Mouse (Mus musculus) limb, embryonic 13.5 days (tissue): Measurements from ENCODE around the gene Tmem184b. TPM values are rescaled to one million over a fixed set of nuclear protein-coding genes. Genes with fewer than 3 reads are reported as not detected.

ENCODE experiments used
- ATAC-seq: fragments of 200-750 bp; cut with Nextera tagmentation; 2 replicates; pipeline ENCODE4 v1.8.0; 2017; ENCODE audit warnings: low read depth, moderate number of reproducible peaks, moderate TSS enrichment; ENCODE audit not compliant: low FRiP score
- H3K27ac ChIP-seq: fragments of 300-500 bp; sonication (generic); 2 replicates; pipeline ENCODE4 v1.5.1; 2015; ENCODE audit warnings: inconsistent platforms, mild to moderate bottlenecking, moderate library complexity
- H3K27me3 ChIP-seq: fragments of 300-500 bp; sonication (generic); 2 replicates; pipeline ENCODE4 v1.6.1; 2015; ENCODE audit warnings: mild to moderate bottlenecking, inconsistent platforms
- H3K36me3 ChIP-seq: fragments of 300-500 bp; sonication (generic); 2 replicates; pipeline ENCODE4 v1.6.1; 2015; ENCODE audit warnings: inconsistent platforms, mild to moderate bottlenecking, moderate library complexity
- H3K4me1 ChIP-seq: fragments of 300-500 bp; sonication (generic); 2 replicates; pipeline ENCODE4 v1.6.1; 2015; ENCODE audit warnings: inconsistent platforms
- H3K4me2 ChIP-seq: fragments of 300-500 bp; sonication (generic); replicated peaks from 2 replicates; pipeline ENCODE4 v1.6.1; 2015; ENCODE audit warnings: inconsistent platforms, mild to moderate bottlenecking, moderate library complexity
- H3K4me3 ChIP-seq: fragments of 300-500 bp; sonication (generic); 2 replicates; pipeline ENCODE4 v1.5.1; 2015; ENCODE audit warnings: moderate library complexity, mild to moderate bottlenecking, inconsistent platforms
- H3K9ac ChIP-seq: fragments of 300-500 bp; sonication (generic); 2 replicates; pipeline ENCODE4 v1.6.1; 2015; ENCODE audit warnings: mild to moderate bottlenecking, inconsistent platforms
- H3K9me3 ChIP-seq: fragments of 300-500 bp; sonication (generic); 2 replicates; pipeline ENCODE4 v1.6.1; 2016; ENCODE audit warnings: inconsistent platforms
- WGBS: fragments of 180-500 bp; shearing (Covaris S2); methylation state at CpG from one replicate; pipeline ENCODE4 v1.1.7; 2015; 5-methylcytosine and 5-hydroxymethylcytosine counted together
- polyA plus RNA-seq: library from polyadenylated mRNA; unstranded; fragments of >200 nt; fragmentation: Nextera tagmentation; extraction: Ambion mirVana; gene quantifications from 2 replicates; pipeline ENCODE4 v1.2.1, GENCODE M21; 2015

Tmem184b gene
- polyA plus RNA-seq, 1 experiment from 2014 or later: 77.6 TPM

DNA sequence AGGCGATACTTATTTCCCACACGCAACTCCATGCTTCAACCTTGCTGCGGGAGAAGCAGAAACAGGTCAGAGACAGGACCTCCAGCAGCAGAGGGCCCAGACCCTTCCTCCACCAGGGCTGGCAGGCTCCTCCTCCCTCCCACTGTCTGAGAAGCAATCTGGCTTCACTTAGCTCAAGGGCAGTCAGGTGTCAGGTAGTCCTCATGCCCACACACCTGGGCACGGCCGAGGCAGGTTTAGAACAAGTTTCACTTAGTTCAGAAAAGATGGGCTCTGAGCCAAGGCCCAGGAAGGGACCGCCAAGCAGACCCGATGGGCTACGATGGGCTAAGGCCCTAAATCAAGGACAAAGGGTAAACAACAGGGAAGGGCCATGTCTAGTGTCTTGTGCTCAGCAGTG lies 35.4 kb upstream of the Tmem184b start:
- Histone ChIP-seq H3K4me2 (peak overlapping the region; percentile 90), H3K4me1 (peaks cover 62% of the 10 kb centered on the region)

DNA sequence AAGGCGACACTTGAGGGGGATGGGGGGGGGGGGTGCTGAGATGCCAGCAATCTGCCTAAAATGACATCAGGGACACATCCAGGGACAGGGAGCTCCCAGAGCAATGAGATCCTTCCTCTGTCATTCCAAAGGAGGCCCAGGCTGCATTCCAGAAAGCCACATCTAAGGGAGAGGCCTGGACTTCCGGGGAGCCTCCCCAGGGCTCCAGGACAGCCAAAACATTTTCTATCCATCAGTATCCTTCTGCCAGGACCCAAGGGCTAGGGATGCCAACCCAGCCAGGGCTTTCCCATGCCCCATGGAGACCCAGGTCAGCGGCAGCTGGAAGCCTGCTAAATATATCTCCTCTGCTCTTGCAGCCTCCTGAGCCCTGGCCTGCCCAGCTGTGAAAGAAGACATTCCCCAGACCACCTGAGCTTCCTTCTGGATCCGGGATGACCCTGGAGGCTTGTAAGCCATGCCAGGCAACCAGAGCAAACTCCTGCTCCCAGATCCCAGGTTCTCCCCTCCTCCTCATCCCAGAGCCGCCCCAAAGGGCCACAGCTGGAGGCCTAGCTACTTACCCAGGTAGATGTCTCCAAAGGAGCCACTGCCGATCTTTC lies 34.9 kb upstream of the Tmem184b start:
- 0 out of 2 replicates have a peak overlapping the region, but pooled peaks have one; percentile 1 for H3K4me3 ChIP-seq

More for the DNA sequence above, 35.4 kb upstream of the Tmem184b start:
- Histone ChIP-seq H3K9ac (peak overlapping the region; percentile 98), H3K27ac (peak overlapping the region; percentile 33; the same call in 1 of the 2 replicates), H3K27me3 (no peaks in the 10 kb centered on the region), H3K36me3 (peaks cover 52% of the 10 kb centered on the region), H3K9me3 (peaks cover 3% of the 10 kb centered on the region; the same call in 1 of the 2 replicates), H3K4me3 (0 out of 2 replicates have a peak overlapping the region, but pooled peaks have one; percentile 10)
- ATAC-seq: no peak
- WGBS: 65% methylated on average over 8 of the region's 8 CpGs

DNA sequence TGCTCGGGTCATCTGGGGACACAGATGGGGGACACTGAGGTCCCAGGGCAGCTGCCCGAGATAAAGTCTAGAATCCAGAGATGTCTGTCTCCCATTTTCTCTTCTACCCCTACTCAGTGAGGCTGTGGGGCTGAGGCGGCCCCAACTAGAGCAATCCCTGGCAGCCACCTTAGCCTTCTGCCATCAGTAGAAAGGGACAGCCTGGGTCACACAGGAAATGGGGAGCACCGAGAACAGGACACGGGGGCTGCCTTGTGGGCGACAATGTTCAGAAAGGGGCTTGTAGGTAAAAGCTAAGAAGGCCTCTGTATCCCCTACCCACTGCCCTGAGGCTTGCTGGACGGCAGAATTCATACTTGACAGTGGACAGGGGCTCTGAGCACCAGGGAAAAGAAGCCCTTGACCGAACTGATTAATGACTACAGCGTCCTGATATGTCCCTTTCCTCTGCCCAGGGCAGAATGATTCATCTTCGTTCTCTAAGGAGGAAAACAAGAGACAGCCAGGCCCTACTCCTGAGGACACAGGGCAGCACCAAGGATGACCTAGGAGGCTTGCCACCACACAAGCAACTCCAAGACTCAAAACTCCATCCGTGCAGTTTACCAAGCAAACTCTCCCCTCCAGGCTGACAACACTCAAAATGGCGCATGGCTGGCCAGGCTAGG lies 34.3 kb upstream of the Tmem184b start:
- Histone ChIP-seq H3K4me1 (peaks cover 58% of the 10 kb centered on the region), H3K4me2 (no peak overlapping the region), H3K4me3 (no peak overlapping the region), H3K9ac (no peak overlapping the region), H3K27me3 (no peaks in the 10 kb centered on the region), H3K36me3 (peaks cover 62% of the 10 kb centered on the region), H3K9me3 (peaks cover 6% of the 10 kb centered on the region; the same call in 1 of the 2 replicates), H3K27ac (no peak overlapping the region)
- no peak for ATAC-seq
- WGBS: 89% methylated on average over 12 of the region's 12 CpGs

More for the DNA sequence above, 34.9 kb upstream of the Tmem184b start:
- H3K9me3 ChIP-seq: peaks cover 6% of the 10 kb centered on the region; the same call in 1 of the 2 replicates
- H3K36me3 ChIP-seq: peaks cover 56% of the 10 kb centered on the region
- ATAC-seq: no peak
- no peaks in the 10 kb centered on the region for H3K27me3 ChIP-seq
- H3K4me1 ChIP-seq: peaks cover 62% of the 10 kb centered on the region
- H3K4me2 ChIP-seq: peak overlapping the region; percentile 90; the same call in 1 of the 2 replicates
- WGBS: 77% methylated on average over 6 of the region's 6 CpGs
- peak overlapping the region; percentile 98; the same call in 1 of the 2 replicates for H3K9ac ChIP-seq
- peak overlapping the region; percentile 33; the same call in 1 of the 2 replicates for H3K27ac ChIP-seq

DNA sequence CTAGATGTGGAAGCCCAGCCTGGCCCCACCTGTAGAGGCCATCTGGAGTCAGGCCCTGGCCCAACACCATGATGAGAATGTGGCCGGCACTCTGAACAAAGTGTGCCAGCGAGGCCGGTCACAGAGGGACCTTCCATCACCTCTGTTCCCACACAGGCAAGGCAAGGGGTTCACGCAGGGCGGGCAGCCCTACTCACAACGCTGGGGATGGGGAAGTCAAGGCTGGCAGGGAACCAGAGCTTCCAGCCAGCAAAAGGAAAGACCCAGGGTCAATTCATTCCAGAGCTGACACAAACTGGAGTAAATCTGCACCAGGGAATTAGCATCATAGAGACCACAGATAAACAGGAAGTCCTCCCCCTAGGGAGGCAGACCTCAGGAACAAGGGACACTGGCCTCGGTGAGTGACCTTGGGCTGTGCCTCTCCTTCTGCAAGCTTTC lies 33.1 kb upstream of the Tmem184b start:
- Histone ChIP-seq H3K9ac (no peak overlapping the region; the same call in 1 of the 2 replicates), H3K27me3 (no peaks in the 10 kb centered on the region), H3K9me3 (peaks cover 6% of the 10 kb centered on the region; the same call in 1 of the 2 replicates), H3K36me3 (peaks cover 74% of the 10 kb centered on the region), H3K27ac (no peak overlapping the region), H3K4me2 (no peak overlapping the region), H3K4me1 (peaks cover 52% of the 10 kb centered on the region), H3K4me3 (no peak overlapping the region)
- no peak for ATAC-seq
- WGBS: 69% methylated on average over 7 of the region's 7 CpGs

DNA sequence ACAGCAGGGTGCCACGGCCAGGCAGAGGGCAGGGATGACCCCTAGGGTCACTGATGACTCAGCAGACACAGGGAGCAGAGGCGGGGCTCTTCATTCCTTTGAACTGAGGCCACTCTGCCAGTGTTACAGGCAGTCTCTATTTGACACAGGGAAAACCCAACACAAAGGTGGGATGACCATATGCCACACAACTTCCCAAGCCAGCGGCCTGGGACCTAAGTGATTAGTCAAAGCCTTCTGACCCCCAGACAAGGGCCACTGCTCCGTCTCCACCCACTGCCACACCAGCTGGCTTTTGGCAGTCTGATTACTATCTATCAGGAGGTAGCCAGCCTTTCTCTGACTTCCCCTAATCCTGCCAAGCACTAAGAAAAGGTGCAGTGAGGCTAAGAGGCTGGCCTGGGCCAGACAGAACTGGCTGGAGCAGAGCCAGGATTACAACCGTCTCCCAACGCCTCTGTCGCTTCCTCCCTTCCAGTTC lies 31.9 kb upstream of the Tmem184b start:
- peaks cover 46% of the 10 kb centered on the region for H3K4me1 ChIP-seq
- H3K9me3 ChIP-seq: peaks cover 6% of the 10 kb centered on the region; the same call in 1 of the 2 replicates
- no peak overlapping the region; the same call in 1 of the 2 replicates for H3K27ac ChIP-seq
- 60% methylated on average over 7 of the region's 7 CpGs for WGBS
- H3K4me3 ChIP-seq: no peak overlapping the region
- H3K4me2 ChIP-seq: no peak overlapping the region
- peaks cover 87% of the 10 kb centered on the region for H3K36me3 ChIP-seq
- H3K27me3 ChIP-seq: no peaks in the 10 kb centered on the region
- no peak for ATAC-seq
- H3K9ac ChIP-seq: peak overlapping the region; percentile 8; the same call in 1 of the 2 replicates

DNA sequence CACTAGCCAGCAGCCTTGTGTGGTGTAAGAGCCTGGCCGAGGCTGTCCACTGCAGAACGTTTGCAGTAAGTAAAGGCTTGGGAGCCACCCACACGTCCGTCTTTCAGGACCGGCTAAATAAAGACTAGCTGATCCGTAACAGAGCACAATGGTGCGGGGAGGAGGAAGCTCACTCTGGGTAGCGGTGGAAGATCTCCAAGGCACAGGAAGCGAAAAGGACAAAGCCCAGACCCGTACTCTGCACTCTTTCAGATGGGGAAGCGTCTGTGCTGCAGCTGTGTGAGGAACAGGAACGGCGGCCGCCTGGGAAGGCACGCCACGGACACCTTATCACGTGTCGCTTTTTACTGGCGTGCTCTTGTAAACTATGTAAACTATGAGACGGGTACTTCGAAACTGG lies 29.5 kb upstream of the Tmem184b start:
- Histone ChIP-seq H3K4me2 (0 out of 2 replicates have a peak overlapping the region, but pooled peaks have one; percentile 3), H3K9ac (no peak overlapping the region), H3K9me3 (peaks cover 6% of the 10 kb centered on the region; the same call in 1 of the 2 replicates), H3K27me3 (no peaks in the 10 kb centered on the region), H3K4me1 (peaks cover 22% of the 10 kb centered on the region), H3K36me3 (peaks cover 99% of the 10 kb centered on the region), H3K4me3 (no peak overlapping the region), H3K27ac (peak overlapping the region; percentile 77)
- 78% methylated on average over 21 of the region's 21 CpGs for WGBS
- no peak for ATAC-seq

DNA sequence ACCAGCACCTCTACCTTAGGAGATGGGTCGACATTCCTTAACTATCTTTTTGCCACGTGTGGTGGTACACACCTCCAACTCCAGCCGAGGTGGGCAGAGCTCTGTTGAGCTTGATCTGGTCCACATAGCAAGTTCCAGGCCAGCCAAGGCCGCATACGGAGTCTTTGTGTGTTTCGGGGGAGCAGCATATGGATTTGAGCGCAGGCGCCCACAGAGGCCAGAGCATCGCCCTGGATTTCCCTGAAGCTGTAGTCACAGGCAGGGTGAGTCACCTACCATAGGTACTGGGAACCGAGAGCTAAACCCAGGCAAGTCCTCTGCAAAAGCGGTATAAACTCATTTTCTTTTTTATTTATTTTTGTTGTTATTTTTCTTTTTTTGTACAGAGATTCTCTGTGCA lies 29.0 kb upstream of the Tmem184b start:
- H3K27me3 ChIP-seq: no peaks in the 10 kb centered on the region
- H3K9ac ChIP-seq: no peak overlapping the region
- peaks cover 18% of the 10 kb centered on the region for H3K4me1 ChIP-seq
- H3K4me2 ChIP-seq: 0 out of 2 replicates have a peak overlapping the region, but pooled peaks have one; percentile 3
- H3K4me3 ChIP-seq: no peak overlapping the region
- peaks cover 99% of the 10 kb centered on the region for H3K36me3 ChIP-seq
- no peak for ATAC-seq
- peak overlapping the region; percentile 77 for H3K27ac ChIP-seq
- 88% methylated on average over 11 of the region's 11 CpGs for WGBS
- peaks cover 6% of the 10 kb centered on the region; the same call in 1 of the 2 replicates for H3K9me3 ChIP-seq

DNA sequence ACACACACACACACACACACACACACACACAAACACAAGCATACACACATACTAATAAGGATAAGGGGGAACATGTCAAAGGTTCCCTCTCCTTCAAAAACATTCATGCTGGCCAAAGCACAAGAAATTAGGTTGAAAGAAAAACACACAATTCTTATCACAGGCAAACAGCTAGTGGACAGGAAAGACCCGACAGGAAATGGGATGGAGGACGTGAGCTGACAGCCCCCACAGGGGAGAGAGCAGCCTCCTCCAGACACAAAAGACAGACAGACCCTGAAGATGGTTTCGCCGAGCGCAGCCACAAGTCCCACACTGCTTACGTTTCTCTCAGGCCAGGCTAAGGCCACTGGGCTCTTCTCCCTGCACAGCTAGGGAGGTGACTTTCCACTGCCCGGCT lies 28.6 kb upstream of the Tmem184b start:
- no peak overlapping the region for H3K4me2 ChIP-seq
- peaks cover 14% of the 10 kb centered on the region for H3K4me1 ChIP-seq
- H3K9me3 ChIP-seq: peaks cover 6% of the 10 kb centered on the region; the same call in 1 of the 2 replicates
- no peak overlapping the region for H3K27ac ChIP-seq
- ATAC-seq: no peak
- peaks cover 99% of the 10 kb centered on the region for H3K36me3 ChIP-seq
- no peaks in the 10 kb centered on the region for H3K27me3 ChIP-seq
- H3K9ac ChIP-seq: no peak overlapping the region
- WGBS: 80% methylated on average over 7 of the region's 7 CpGs
- H3K4me3 ChIP-seq: no peak overlapping the region

DNA sequence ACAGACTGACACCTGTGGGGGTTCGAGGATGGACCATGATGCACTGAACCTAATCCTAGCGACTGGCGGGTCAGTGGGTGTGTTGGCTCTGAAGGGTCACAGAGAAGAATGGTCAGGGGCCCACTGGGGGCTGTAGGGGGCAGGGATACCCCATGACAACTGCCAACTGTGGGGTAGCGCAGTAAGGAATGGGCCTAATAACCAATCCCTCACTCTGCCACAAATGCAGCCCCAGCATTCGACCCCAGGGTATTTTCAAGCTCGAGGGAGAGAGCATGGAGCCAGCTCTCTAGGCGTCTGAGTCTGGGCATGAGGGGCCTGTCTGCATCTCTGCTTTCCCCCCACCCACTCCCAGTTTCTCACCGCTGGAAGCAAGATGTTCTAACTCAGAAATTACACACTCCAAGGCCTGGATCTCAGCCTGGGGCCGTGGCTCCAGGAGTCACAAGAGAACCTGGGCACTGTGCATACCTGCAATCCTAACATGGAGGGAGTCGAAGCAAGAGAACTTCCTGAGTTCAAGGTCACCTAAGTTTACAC lies 27.2 kb upstream of the Tmem184b start:
- H3K4me1 ChIP-seq: peaks cover 2% of the 10 kb centered on the region
- H3K36me3 ChIP-seq: peaks cover 99% of the 10 kb centered on the region
- H3K4me2 ChIP-seq: no peak overlapping the region
- WGBS: 74% methylated on average over 10 of the region's 10 CpGs
- no peak overlapping the region for H3K27ac ChIP-seq
- H3K27me3 ChIP-seq: no peaks in the 10 kb centered on the region
- no peak overlapping the region for H3K4me3 ChIP-seq
- H3K9ac ChIP-seq: no peak overlapping the region
- ATAC-seq: no peak
- peaks cover 6% of the 10 kb centered on the region; the same call in 1 of the 2 replicates for H3K9me3 ChIP-seq

DNA sequence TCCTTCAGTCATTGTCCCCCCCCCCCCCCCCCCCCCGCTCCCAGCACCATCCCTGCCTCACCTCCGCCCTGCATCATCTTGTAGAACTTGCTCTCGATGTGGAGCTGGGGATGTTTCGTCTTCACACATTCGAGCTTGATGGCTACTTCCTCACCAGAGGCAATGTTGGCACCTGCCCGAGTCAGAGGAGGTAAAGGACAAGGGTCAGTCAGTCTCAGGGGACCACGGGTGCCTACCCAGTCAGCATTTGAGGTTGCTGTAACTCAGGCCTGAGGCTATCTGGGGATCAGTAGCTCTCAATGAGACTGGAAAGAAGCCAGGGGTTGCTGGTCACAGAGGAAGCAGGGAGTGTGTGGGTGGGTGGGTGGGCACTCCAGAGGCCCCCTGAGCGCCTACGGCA lies 26.6 kb upstream of the Tmem184b start:
- Histone ChIP-seq H3K4me3 (no peak overlapping the region), H3K9ac (no peak overlapping the region), H3K4me2 (no peak overlapping the region), H3K9me3 (peaks cover 6% of the 10 kb centered on the region; the same call in 1 of the 2 replicates), H3K27me3 (no peaks in the 10 kb centered on the region), H3K36me3 (peaks cover 99% of the 10 kb centered on the region), H3K4me1 (no peaks in the 10 kb centered on the region), H3K27ac (no peak overlapping the region)
- WGBS: 78% methylated on average over 8 of the region's 9 CpGs
- ATAC-seq: no peak

DNA sequence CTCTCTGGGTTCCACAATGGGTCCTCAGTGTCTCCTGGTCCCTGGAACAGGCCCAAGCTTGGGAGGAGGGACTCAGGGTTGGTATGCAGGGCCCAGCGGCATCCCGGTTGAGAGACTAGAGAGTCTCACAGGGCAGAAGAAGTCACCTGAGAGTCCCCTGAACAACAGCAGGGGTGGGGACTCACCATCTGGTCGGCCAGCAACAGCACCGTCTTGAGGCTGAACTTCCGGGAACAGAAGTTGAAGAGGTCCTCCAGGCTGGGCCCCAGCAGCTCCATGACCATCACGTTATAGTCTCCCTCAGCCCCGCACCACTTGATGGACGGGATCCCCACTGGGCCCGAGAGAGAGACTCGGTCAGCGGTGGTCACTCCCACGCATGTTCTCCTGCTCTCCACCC lies 26.2 kb upstream of the Tmem184b start:
- no peaks in the 10 kb centered on the region for H3K27me3 ChIP-seq
- H3K27ac ChIP-seq: no peak overlapping the region
- H3K4me3 ChIP-seq: no peak overlapping the region
- 95% methylated on average over 12 of the region's 12 CpGs for WGBS
- peaks cover 6% of the 10 kb centered on the region; the same call in 1 of the 2 replicates for H3K9me3 ChIP-seq
- no peak overlapping the region for H3K9ac ChIP-seq
- no peak for ATAC-seq
- H3K4me2 ChIP-seq: no peak overlapping the region
- peaks cover 99% of the 10 kb centered on the region for H3K36me3 ChIP-seq
- no peaks in the 10 kb centered on the region for H3K4me1 ChIP-seq

DNA sequence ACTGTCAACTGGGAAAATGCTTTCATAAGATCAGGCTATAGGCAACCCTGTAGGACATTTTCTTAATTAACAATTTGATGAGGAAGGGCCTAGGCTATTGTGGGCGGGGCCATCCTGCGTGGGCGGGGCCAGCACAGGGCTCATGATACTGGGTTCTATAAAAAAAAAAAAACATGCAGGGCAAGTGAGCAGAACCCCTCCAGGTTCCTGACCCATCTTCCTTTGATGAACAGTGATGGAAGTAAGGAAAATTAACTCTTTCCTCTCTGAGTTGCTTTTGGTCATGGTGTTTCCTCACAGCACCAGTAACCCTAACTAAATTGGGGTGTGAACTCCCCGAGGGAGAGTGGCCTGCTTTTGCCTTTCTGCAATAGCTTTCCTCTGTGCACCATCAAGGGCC lies 25.2 kb upstream of the Tmem184b start:
- Histone ChIP-seq H3K4me1 (no peaks in the 10 kb centered on the region), H3K9ac (no peak overlapping the region), H3K27ac (no peak overlapping the region), H3K36me3 (peaks cover 99% of the 10 kb centered on the region), H3K27me3 (no peaks in the 10 kb centered on the region), H3K4me2 (no peak overlapping the region), H3K9me3 (peaks cover under 1% of the 10 kb centered on the region; the same call in 1 of the 2 replicates), H3K4me3 (no peak overlapping the region)
- 76% methylated on average over 4 of the region's 4 CpGs for WGBS
- no peak for ATAC-seq
